Mouse (Mus musculus): Measurements from ENCODE around the gene 2310030G06Rik.

2310030G06Rik gene

GRCm38 (mm10) chr9:50746214-50746677, at the start of gene 2310030G06Rik:
2310030G06Rik (minus strand) TSS chr9:50746536.
- DNase-seq (ENCODE audit: low read depth, low spot score) = peak; percentile 63

- no peak for DNase-seq (ENCODE audit: low read depth, low spot score)
Measured at GRCm38 (mm10) chr9:50795266-50795665, 48.9 kb upstream of the 2310030G06Rik start.

- peak; percentile 43 for DNase-seq (ENCODE audit: low read depth, low spot score)
Measured at GRCm38 (mm10) chr9:50782155-50782554, 35.8 kb upstream of the 2310030G06Rik start.

GRCm38 (mm10) chr9:50776162-50776760, 29.9 kb upstream of the 2310030G06Rik start:
- DNase-seq (ENCODE audit: low read depth, low spot score) = no peak

- DNase-seq (ENCODE audit: low read depth, low spot score) = peak; percentile 19
Measured at GRCm38 (mm10) chr9:50775662-50776126, 29.4 kb upstream of the 2310030G06Rik start.

- peak; percentile 96 for DNase-seq (ENCODE audit: low read depth, low spot score)
Measured at GRCm38 (mm10) chr9:50774991-50775612, 28.8 kb upstream of the 2310030G06Rik start, which contains the start of the genes Alg9 and 1110032A03Rik. Alg9 (plus strand) TSS chr9:50775019. 1110032A03Rik (minus strand) TSS chr9:50775520.

- DNase-seq (ENCODE audit: low read depth, low spot score) = no peak
Measured at GRCm38 (mm10) chr9:50774026-50774462, 27.7 kb upstream of the 2310030G06Rik start.

GRCm38 (mm10) chr9:50770011-50770410, 23.7 kb upstream of the 2310030G06Rik start:
- DNase-seq (ENCODE audit: low read depth, low spot score) = no peak

GRCm38 (mm10) chr9:50768107-50769002, 22.0 kb upstream of the 2310030G06Rik start, which contains the start of gene Fdxacb1:
Fdxacb1 (plus strand) TSS chr9:50768236.
- DNase-seq (ENCODE audit: low read depth, low spot score) = peak; percentile 100

GRCm38 (mm10) chr9:50767531-50768106, 21.3 kb upstream of the 2310030G06Rik start:
- DNase-seq (ENCODE audit: low read depth, low spot score) = peak; percentile 37

- DNase-seq (ENCODE audit: low read depth, low spot score) = peak; percentile 45
Measured at GRCm38 (mm10) chr9:50763331-50763730, 17.0 kb upstream of the 2310030G06Rik start.

- no peak for DNase-seq (ENCODE audit: low read depth, low spot score)
Measured at GRCm38 (mm10) chr9:50761520-50762243, 15.3 kb upstream of the 2310030G06Rik start.

GRCm38 (mm10) chr9:50756711-50757110, 10.4 kb upstream of the 2310030G06Rik start:
- no peak for DNase-seq (ENCODE audit: low read depth, low spot score)

- DNase-seq (ENCODE audit: low read depth, low spot score) = peak; percentile 90
Measured at GRCm38 (mm10) chr9:50753947-50754346, 7.6 kb upstream of the 2310030G06Rik start.

GRCm38 (mm10) chr9:50752784-50753615, 6.7 kb upstream of the 2310030G06Rik start:
- DNase-seq (ENCODE audit: low read depth, low spot score) = peak; percentile 95

- DNase-seq (ENCODE audit: low read depth, low spot score) = peak; percentile 57
Measured at GRCm38 (mm10) chr9:50752054-50752602, 5.8 kb upstream of the 2310030G06Rik start, which contains the start of gene Hspb2. Hspb2 (minus strand) TSS chr9:50752354.

- DNase-seq (ENCODE audit: low read depth, low spot score) = no peak
Measured at GRCm38 (mm10) chr9:50751323-50751722, 5.0 kb upstream of the 2310030G06Rik start, which contains the start of gene Cryab. Cryab (plus strand) TSS chr9:50751325.

- peak; percentile 60 for DNase-seq (ENCODE audit: low read depth, low spot score)
Measured at GRCm38 (mm10) chr9:50750706-50751105, 4.4 kb upstream of the 2310030G06Rik start.

- no peak for DNase-seq (ENCODE audit: low read depth, low spot score)
Measured at GRCm38 (mm10) chr9:50745806-50746205, 530 bp downstream of the 2310030G06Rik start.

Data from brain, adult 2 months (tissue).